Mouse (Mus musculus) stomach, postnatal 0 days (tissue): ENCODE results near the gene Tma7.

ENCODE experiments used
- CTCF ChIP-seq: IDR thresholded peaks from 2 replicates; pipeline ENCODE4 v1.5.1; 2016; ENCODE audit warnings: antibody characterized with exemption, low read depth, mild to moderate bottlenecking, moderate library complexity
- EP300 ChIP-seq: optimal IDR thresholded peaks from 2 replicates; pipeline ENCODE3; 2016; ENCODE audit warnings: antibody characterized with exemption

DNA sequence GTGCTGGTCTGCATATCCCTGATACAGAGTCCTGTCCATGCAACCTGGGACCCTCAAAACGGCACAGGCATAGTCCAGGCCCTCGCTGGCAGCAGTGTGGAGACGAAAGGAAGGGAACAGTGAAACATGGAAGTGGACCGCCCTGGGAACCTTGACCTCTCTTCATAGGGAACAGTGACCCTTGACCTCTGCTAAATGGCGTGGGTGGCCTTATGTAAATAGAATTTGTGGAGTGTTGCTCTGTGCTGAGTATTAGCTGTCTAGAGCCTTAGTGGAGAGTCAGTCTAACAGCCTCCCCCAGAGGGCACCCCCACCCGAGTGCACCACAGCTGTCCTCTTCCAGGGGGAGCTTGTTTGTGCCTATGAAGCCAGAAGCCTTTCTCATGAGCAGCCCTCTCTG, 10.4 kb upstream of the Tma7 start:
- TF ChIP-seq CTCF (peak; percentile 11; the same call in 1 of the 2 replicates), EP300 (no peak)
